Mouse (Mus musculus) midbrain, embryonic 12.5 days (tissue): Measurements from ENCODE around the gene Ilvbl. TPM values are rescaled to one million over a fixed set of nuclear protein-coding genes. Genes with fewer than 3 reads are reported as not detected.

Source experiments
- microRNA-seq: library from miRNA; unstranded; fragments of <30 nt; microRNA quantifications from one replicate; pipeline ENCODE4, GENCODE M21; 2017
- polyA plus RNA-seq: library from polyadenylated mRNA; unstranded; fragments of >200 nt; fragmentation: Nextera tagmentation; extraction: Ambion mirVana; gene quantifications from 2 replicates; pipeline ENCODE4 v1.2.1, GENCODE M21; 2016

The Ilvbl gene
- polyA plus RNA-seq, 1 experiment from 2014 or later = 43.6 TPM

Small RNA genes within 50 kb of the gene (microRNA-seq; reads per million reads assigned to microRNA genes)
- not detected for gene Gm27541

Other genes with a start within 250 kb of the Ilvbl start
- gene Agpat3, start 221.9 kb upstream of the Ilvbl start, polyA plus RNA-seq = 58.2 TPM in 2 replicates
- gene Rrp1, start 161.3 kb upstream of the Ilvbl start, polyA plus RNA-seq = 320 and 330 TPM in 2 replicates
- gene Cstb, start 148.7 kb upstream of the Ilvbl start, polyA plus RNA-seq = 112 and 114 TPM in 2 replicates
- 10.0 and 10.9 TPM in 2 replicates for gene Pdxk, start 109.4 kb upstream of the Ilvbl start, polyA plus RNA-seq
- not detected in 2 replicates for gene Olfr1358, start 56.9 kb upstream of the Ilvbl start, polyA plus RNA-seq
- gene Syde1, start 17.6 kb downstream of the Ilvbl start, polyA plus RNA-seq = 7.4 and 8.8 TPM in 2 replicates
- gene Olfr1357, start 43.7 kb downstream of the Ilvbl start, polyA plus RNA-seq = not detected in 2 replicates
- not detected in 2 replicates for gene Casp14, start 143.9 kb downstream of the Ilvbl start, polyA plus RNA-seq
- 0.17 TPM in 2 replicates for gene Ccdc105, start 178.7 kb downstream of the Ilvbl start, polyA plus RNA-seq
- 1.8 and 2.4 TPM in 2 replicates for gene Slc1a6, start 206.2 kb downstream of the Ilvbl start, polyA plus RNA-seq